Mouse (Mus musculus) Patski (cell line): ENCODE measurements around the gene Tnfrsf26. TPM values are rescaled to one million over a fixed set of nuclear protein-coding genes. Genes with fewer than 3 reads are reported as not detected.

Experiments used
- ATAC-seq: fragments of 100-300 bp; one replicate; pipeline ENCODE4 v1.8.0; 2021
- CTCF ChIA-PET: fragments of 350-600 bp; sonication (Branson Sonifier 250); formaldehyde crosslinking; loops from one replicate; lab custom pipeline; 2022; ENCODE audit warnings: inconsistent platforms; lab: Charles Lee
- POLR2A ChIA-PET: fragments of 350-600 bp; sonication (Branson Sonifier 250); formaldehyde crosslinking; loops from one replicate; lab custom pipeline; 2022; ENCODE audit warnings: antibody characterized with exemption, inconsistent platforms; lab: Charles Lee
- DNase-seq: peaks from one replicate; pipeline ENCODE4 v3.0.0-alpha.2; 2011; ENCODE audit warnings: low read depth, low spot score
- H3K27me3 ChIP-seq: fragments of 371-371 bp; one replicate; pipeline ENCODE4 v1.5.1; 2021
- CTCF ChIP-seq: fragments of 100-300 bp; IDR thresholded peaks from one replicate; pipeline ENCODE4 v1.5.1; 2021
- in situ Hi-C: fragments of 300-500 bp; cut with MboI; formaldehyde crosslinking; loops from 3 replicates; pipeline ENCODE4 v1.11.1; 2018; ENCODE audit warnings: low pct_unique_long_range_greater_than_20kb, mixed read lengths
- polyA plus RNA-seq: library from polyadenylated mRNA; unstranded; gene quantifications from one replicate; pipeline ENCODE4 v1.2.3, GENCODE M21; 2021

The Tnfrsf26 gene
- polyA plus RNA-seq, 1 experiment from 2014 or later, result 0.06 TPM

DNA sequence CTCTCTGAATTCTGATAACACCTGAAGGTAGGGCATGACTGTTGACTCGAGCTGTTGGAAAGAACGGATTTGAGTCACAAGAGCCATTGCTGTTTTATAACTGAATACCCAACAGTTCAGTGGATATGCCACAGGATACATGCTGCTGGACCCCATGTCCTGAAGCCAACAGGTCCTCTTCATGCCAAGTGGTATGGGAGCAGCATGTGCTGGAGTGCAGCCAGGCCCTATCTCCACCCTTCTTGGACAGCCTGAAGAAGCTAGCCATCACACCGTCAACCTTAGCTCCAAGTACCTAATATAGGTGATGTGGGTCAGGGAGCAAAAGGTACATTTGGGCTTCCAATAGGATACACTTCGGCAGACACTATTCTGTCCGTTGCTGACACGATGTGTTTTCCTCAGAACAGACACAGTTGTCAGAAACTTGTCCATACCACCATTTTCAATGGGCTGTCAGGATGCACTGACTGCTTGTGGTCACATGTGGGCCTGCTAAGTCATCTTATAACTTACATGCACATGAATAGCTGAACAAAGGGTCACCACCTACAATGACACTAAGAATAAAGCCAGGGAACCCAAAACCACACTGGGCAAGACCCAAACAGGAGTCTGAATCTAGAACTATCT is 63.4 kb downstream of the Tnfrsf26 start:
- DNase-seq (no peak), ATAC-seq (no peak)
- TF ChIP-seq CTCF, result no peak
- in situ Hi-C loops, result no loop called here
- H3K27me3 ChIP-seq, result no peaks in the 10 kb centered on the region
- ChIA-PET POLR2A (no interaction called here), CTCF (interaction anchor here (1.3 to 3.1 kb wide), 3 partner anchors 10 to 19 kb away, joined by 3 to 9 read pairs (median 4); no protein-coding TSS in a partner anchor)

GRCm38 (mm10) chr7:143563787-143564186 is 64.7 kb downstream of the Tnfrsf26 start:
- ATAC-seq (no peak), DNase-seq (no peak)
- no peaks in the 10 kb centered on the region for H3K27me3 ChIP-seq
- ChIA-PET POLR2A (interaction anchor here (0.8 to 0.9 kb wide), 2 partner anchors 10 to 14 kb away, joined by 3 to 4 read pairs; no protein-coding TSS in a partner anchor), CTCF (interaction anchor here (0.7 to 1.6 kb wide), 4 partner anchors 10 to 20 kb away, joined by 3 to 4 read pairs (median 3); no protein-coding TSS in a partner anchor)
- in situ Hi-C loops, result no loop called here
- TF ChIP-seq CTCF, result no peak

Other genes with a start within 250 kb of the Tnfrsf26 start
- gene Cdkn1c, start 167.7 kb downstream of the Tnfrsf26 start, polyA plus RNA-seq, result 0.06 TPM
- gene Slc22a18, start 155.0 kb downstream of the Tnfrsf26 start, polyA plus RNA-seq, result 0.13 TPM
- gene Phlda2, start 125.6 kb downstream of the Tnfrsf26 start, polyA plus RNA-seq, result not detected
- gene Nap1l4, start 79.6 kb downstream of the Tnfrsf26 start, polyA plus RNA-seq, result 127 TPM
- 81.5 TPM for gene Cars, start 28.6 kb downstream of the Tnfrsf26 start, polyA plus RNA-seq
- 39.1 TPM for gene Tnfrsf22, start 20.9 kb upstream of the Tnfrsf26 start, polyA plus RNA-seq
- 20.6 TPM for gene Tnfrsf23, start 57.1 kb upstream of the Tnfrsf26 start, polyA plus RNA-seq
- gene Osbpl5, start 128.3 kb upstream of the Tnfrsf26 start, polyA plus RNA-seq, result 50.0 TPM
- not detected for gene Mrgprg, start 138.3 kb upstream of the Tnfrsf26 start, polyA plus RNA-seq
- gene Mrgpre, start 155.8 kb upstream of the Tnfrsf26 start, polyA plus RNA-seq, result 5.1 TPM
- gene Nadsyn1, start 194.1 kb upstream of the Tnfrsf26 start, polyA plus RNA-seq, result 23.5 TPM
- gene Dhcr7, start 194.4 kb upstream of the Tnfrsf26 start, polyA plus RNA-seq, result 45.7 TPM
- not detected for gene Gm498, start 238.1 kb upstream of the Tnfrsf26 start, polyA plus RNA-seq